Mouse (Mus musculus) neutrophil, adult 83 days (primary cell): ENCODE measurements around the gene Olfr1446. TPM values are rescaled to one million over a fixed set of nuclear protein-coding genes. Genes with fewer than 3 reads are reported as not detected.

Experiments used
- total RNA-seq, 2 experiments: library from RNA; stranded (reverse); gene quantifications; one replicate each; pipeline ENCODE4 v1.2.4; 2023

Gene Olfr1446
- not detected for total RNA-seq

GRCm38 (mm10) chr19:12893424-12893823, at the start of gene Olfr1446:
Olfr1446 (minus strand) TSS chr19:12893524.

GRCm38 (mm10) chr19:12930540-12930939, 37.2 kb upstream of the Olfr1446 start, which contains the start of gene Olfr1449:
Olfr1449 (plus strand) TSS chr19:12930840.

GRCm38 (mm10) chr19:12924319-12924718, 31.0 kb upstream of the Olfr1446 start, which contains the start of gene Olfr1448:
Olfr1448 (minus strand) TSS chr19:12924419.

GRCm38 (mm10) chr19:12903643-12904042, 10.3 kb upstream of the Olfr1446 start, which contains the start of gene Olfr1447:
Olfr1447 (minus strand) TSS chr19:12903743.

GRCm38 (mm10) chr19:12883555-12883954, 9.8 kb downstream of the Olfr1446 start, which contains the start of gene Olfr1445:
Olfr1445 (plus strand) TSS chr19:12883855.

GRCm38 (mm10) chr19:12856983-12857382, 36.3 kb downstream of the Olfr1446 start, which contains the start of gene Olfr1444:
Olfr1444 (plus strand) TSS chr19:12857283.

GRCm38 (mm10) chr19:12846382-12846781, 46.9 kb downstream of the Olfr1446 start, which contains the start of gene Gm5244:
Gm5244 (plus strand) TSS chr19:12846682.

Other genes with a start within 250 kb of the Olfr1446 start
- not detected for gene Olfr1442, start 223.1 kb downstream of the Olfr1446 start, total RNA-seq
- not detected for gene Olfr1443, start 215.4 kb downstream of the Olfr1446 start, total RNA-seq
- gene Keg1, start 197.7 kb downstream of the Olfr1446 start, total RNA-seq: not detected
- 1 to 10 TPM; 1.3 to 1.9 TPM for gene Cntf, start 127.9 kb downstream of the Olfr1446 start, total RNA-seq
- gene Zfp91, start 97.4 kb downstream of the Olfr1446 start, total RNA-seq: 10 to 100 TPM; 44.8 to 46.9 TPM
- 1 to 10 TPM; 7.3 to 8.4 TPM for gene Lpxn, start 97.3 kb downstream of the Olfr1446 start, total RNA-seq
- gene Gm5244, start 46.8 kb downstream of the Olfr1446 start, total RNA-seq: not detected
- gene Olfr1444, start 36.2 kb downstream of the Olfr1446 start, total RNA-seq: not detected
- gene Olfr1445, start 9.7 kb downstream of the Olfr1446 start, total RNA-seq: not detected
- not detected for gene Olfr1447, start 10.2 kb upstream of the Olfr1446 start, total RNA-seq
- gene Olfr1448, start 30.9 kb upstream of the Olfr1446 start, total RNA-seq: not detected
- not detected for gene Olfr1449, start 37.3 kb upstream of the Olfr1446 start, total RNA-seq
- gene Olfr1450, start 56.7 kb upstream of the Olfr1446 start, total RNA-seq: not detected
- gene Olfr1451, start 101.5 kb upstream of the Olfr1446 start, total RNA-seq: not detected
- gene Olfr1453, start 134.8 kb upstream of the Olfr1446 start, total RNA-seq: not detected
- not detected for gene Olfr1454, start 167.1 kb upstream of the Olfr1446 start, total RNA-seq
- not detected for gene Olfr1457, start 204.4 kb upstream of the Olfr1446 start, total RNA-seq
- not detected for gene Olfr1458, start 213.3 kb upstream of the Olfr1446 start, total RNA-seq